Mouse (Mus musculus) cerebellum, adult 9-11 months (tissue): ENCODE measurements around the gene Larp1.
A peak's percentile ranks its signal among the peaks of the same experiment; 100 is the strongest.

Experiments
- DNase-seq: peaks from one replicate; pipeline ENCODE4 v3.0.0; 2022

The Larp1 gene

GRCm38 (mm10) chr11:58102146-58102545 lies 93.3 kb downstream of the Larp1 start:
- DNase-seq = peak; percentile 45

GRCm38 (mm10) chr11:58102581-58103343 lies 93.9 kb downstream of the Larp1 start:
- peak; percentile 49 for DNase-seq

- no peak for DNase-seq
Observed at GRCm38 (mm10) chr11:58103344-58103653, 94.4 kb downstream of the Larp1 start.

GRCm38 (mm10) chr11:58103697-58104306 lies 94.9 kb downstream of the Larp1 start, which contains the start of gene Cnot8:
Cnot8 (plus strand) TSS chr11:58104153.
- peak; percentile 100 for DNase-seq

- DNase-seq = no peak
Observed at GRCm38 (mm10) chr11:58104351-58104791, 95.5 kb downstream of the Larp1 start.

GRCm38 (mm10) chr11:58107009-58107408 lies 98.1 kb downstream of the Larp1 start:
- DNase-seq = no peak

- DNase-seq = no peak
Observed at GRCm38 (mm10) chr11:58107664-58108337, 98.9 kb downstream of the Larp1 start.
